Mouse (Mus musculus): ENCODE data around the gene Dffa. TPM values are rescaled to one million over a fixed set of nuclear protein-coding genes. Genes with fewer than 3 reads are reported as not detected.
"Not testable (repeated sequence)": the region's sequence is repeated elsewhere in the genome, so short reads cannot be mapped to it uniquely, and the experiment has no call there.

Dffa gene
- polyA plus RNA-seq, 1 experiment, result 12.4 TPM

- no peak for TF ChIP-seq POLR2A (IDR thresholded peaks at IDR 0.05; ENCODE audit: borderline replicate concordance, control insufficient read depth, low read depth, low read length)
- TF ChIP-seq CTCF (IDR thresholded peaks at IDR 0.05; ENCODE audit: control insufficient read depth, insufficient read depth, low read length), result no peak
These were observed 23.8 kb upstream of the Dffa start for GRCm38 (mm10) chr4:149080111-149080510.

GRCm38 (mm10) chr4:149081528-149081927 is 22.4 kb upstream of the Dffa start:
- H3K4me1 ChIP-seq (ENCODE audit: control insufficient read depth, insufficient read depth, low read length), result no peaks in the 10 kb centered on the region
- TF ChIP-seq CTCF (IDR thresholded peaks at IDR 0.05; ENCODE audit: control insufficient read depth, insufficient read depth, low read length) (no peak), POLR2A (IDR thresholded peaks at IDR 0.05; ENCODE audit: borderline replicate concordance, control insufficient read depth, low read depth, low read length) (no peak)
- 77% methylated on average over 17 of the region's 17 CpGs for WGBS
- no peak overlapping the region for H3K4me3 ChIP-seq (replicated peaks; ENCODE audit: control insufficient read depth, low read depth, low read length)
- H3K27ac ChIP-seq (ENCODE audit: control insufficient read depth, insufficient read depth, low read depth, low read length, poor library complexity), result no peak overlapping the region

More at GRCm38 (mm10) chr4:149080111-149080510, 23.8 kb upstream of the Dffa start:
- WGBS, result 89% methylated on average over 8 of the region's 8 CpGs
- no peak overlapping the region for H3K27ac ChIP-seq (ENCODE audit: control insufficient read depth, insufficient read depth, low read depth, low read length, poor library complexity)
- peaks cover 1% of the 10 kb centered on the region for H3K4me1 ChIP-seq (ENCODE audit: control insufficient read depth, insufficient read depth, low read length)
- H3K4me3 ChIP-seq (replicated peaks; ENCODE audit: control insufficient read depth, low read depth, low read length), result no peak overlapping the region

GRCm38 (mm10) chr4:149085381-149085780 is 18.6 kb upstream of the Dffa start:
- WGBS, result 87% methylated on average over 5 of the region's 5 CpGs
- Histone ChIP-seq H3K4me3 (replicated peaks; ENCODE audit: control insufficient read depth, low read depth, low read length) (no peak overlapping the region), H3K27ac (ENCODE audit: control insufficient read depth, insufficient read depth, low read depth, low read length, poor library complexity) (no peak overlapping the region), H3K4me1 (ENCODE audit: control insufficient read depth, insufficient read depth, low read length) (peaks cover 1% of the 10 kb centered on the region; the same call in 1 of the 2 replicates)
- TF ChIP-seq POLR2A (IDR thresholded peaks at IDR 0.05; ENCODE audit: borderline replicate concordance, control insufficient read depth, low read depth, low read length), result no peak
- no peak for TF ChIP-seq CTCF (IDR thresholded peaks at IDR 0.05; ENCODE audit: control insufficient read depth, insufficient read depth, low read length)

GRCm38 (mm10) chr4:149091364-149091763 is 12.6 kb upstream of the Dffa start:
- H3K27ac ChIP-seq (ENCODE audit: control insufficient read depth, insufficient read depth, low read depth, low read length, poor library complexity), result no peak overlapping the region
- H3K4me3 ChIP-seq (replicated peaks; ENCODE audit: control insufficient read depth, low read depth, low read length), result no peak overlapping the region
- peaks cover 1% of the 10 kb centered on the region; the same call in 1 of the 2 replicates for H3K4me1 ChIP-seq (ENCODE audit: control insufficient read depth, insufficient read depth, low read length)
- WGBS, result 70% methylated on average over 8 of the region's 8 CpGs
- no peak for TF ChIP-seq CTCF (IDR thresholded peaks at IDR 0.05; ENCODE audit: control insufficient read depth, insufficient read depth, low read length)
- no peak for TF ChIP-seq POLR2A (IDR thresholded peaks at IDR 0.05; ENCODE audit: borderline replicate concordance, control insufficient read depth, low read depth, low read length)

DNA sequence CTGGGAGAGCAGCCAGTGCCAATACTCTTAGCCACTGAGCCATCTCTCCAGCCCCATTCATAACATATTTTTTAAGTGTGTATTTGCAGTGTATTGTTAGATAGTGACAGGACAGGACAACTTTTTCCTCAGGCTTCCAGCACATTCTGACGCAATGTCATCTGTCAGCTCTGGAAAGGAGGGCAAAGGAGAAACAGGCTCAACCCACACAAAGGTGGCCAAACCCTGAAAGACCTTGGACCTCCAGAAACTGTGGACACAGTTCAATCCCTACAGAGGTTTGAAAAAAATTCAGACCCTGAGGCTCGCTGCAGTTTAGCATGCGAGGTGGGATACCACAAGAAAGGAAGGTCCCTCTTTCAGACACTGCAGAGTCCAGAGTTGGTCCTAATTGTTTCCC is 6.0 kb upstream of the Dffa start:
- Histone ChIP-seq H3K4me3 (replicated peaks; ENCODE audit: control insufficient read depth, low read depth, low read length) (no peak overlapping the region), H3K4me1 (ENCODE audit: control insufficient read depth, insufficient read depth, low read length) (peaks cover 2% of the 10 kb centered on the region; the same call in 1 of the 2 replicates), H3K27ac (ENCODE audit: control insufficient read depth, insufficient read depth, low read depth, low read length, poor library complexity) (no peak overlapping the region)
- WGBS, result 79% methylated on average over 3 of the region's 3 CpGs
- TF ChIP-seq POLR2A (IDR thresholded peaks at IDR 0.05; ENCODE audit: borderline replicate concordance, control insufficient read depth, low read depth, low read length), result no peak
- TF ChIP-seq CTCF (IDR thresholded peaks at IDR 0.05; ENCODE audit: control insufficient read depth, insufficient read depth, low read length), result no peak

DNA sequence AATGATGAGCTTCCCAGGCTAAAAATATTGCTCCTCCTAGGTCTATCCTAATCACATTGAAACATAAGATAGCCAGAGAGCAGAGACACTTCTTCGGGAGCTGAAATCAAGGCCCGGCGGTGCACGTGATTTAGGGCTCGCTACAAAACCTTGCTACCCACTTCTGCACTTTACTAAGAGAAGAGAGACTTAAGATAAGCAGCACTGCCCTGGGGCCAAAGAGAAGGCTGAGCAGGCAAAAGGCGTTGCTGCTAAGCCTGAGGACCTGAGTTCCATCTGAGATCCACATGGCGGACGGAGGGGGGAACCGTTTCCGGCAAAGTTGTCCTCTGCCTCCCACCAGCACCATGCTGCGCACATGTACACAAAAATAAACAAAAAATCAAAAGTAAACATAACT is 5.4 kb upstream of the Dffa start:
- Histone ChIP-seq H3K27ac (ENCODE audit: control insufficient read depth, insufficient read depth, low read depth, low read length, poor library complexity) (no peak overlapping the region), H3K4me3 (replicated peaks; ENCODE audit: control insufficient read depth, low read depth, low read length) (peak overlapping the region; percentile 94), H3K4me1 (ENCODE audit: control insufficient read depth, insufficient read depth, low read length) (peaks cover 2% of the 10 kb centered on the region; the same call in 1 of the 2 replicates)
- TF ChIP-seq POLR2A (IDR thresholded peaks at IDR 0.05; ENCODE audit: borderline replicate concordance, control insufficient read depth, low read depth, low read length), result no peak
- no peak for TF ChIP-seq CTCF (IDR thresholded peaks at IDR 0.05; ENCODE audit: control insufficient read depth, insufficient read depth, low read length)
- 12% methylated on average over 11 of the region's 11 CpGs for WGBS

DNA sequence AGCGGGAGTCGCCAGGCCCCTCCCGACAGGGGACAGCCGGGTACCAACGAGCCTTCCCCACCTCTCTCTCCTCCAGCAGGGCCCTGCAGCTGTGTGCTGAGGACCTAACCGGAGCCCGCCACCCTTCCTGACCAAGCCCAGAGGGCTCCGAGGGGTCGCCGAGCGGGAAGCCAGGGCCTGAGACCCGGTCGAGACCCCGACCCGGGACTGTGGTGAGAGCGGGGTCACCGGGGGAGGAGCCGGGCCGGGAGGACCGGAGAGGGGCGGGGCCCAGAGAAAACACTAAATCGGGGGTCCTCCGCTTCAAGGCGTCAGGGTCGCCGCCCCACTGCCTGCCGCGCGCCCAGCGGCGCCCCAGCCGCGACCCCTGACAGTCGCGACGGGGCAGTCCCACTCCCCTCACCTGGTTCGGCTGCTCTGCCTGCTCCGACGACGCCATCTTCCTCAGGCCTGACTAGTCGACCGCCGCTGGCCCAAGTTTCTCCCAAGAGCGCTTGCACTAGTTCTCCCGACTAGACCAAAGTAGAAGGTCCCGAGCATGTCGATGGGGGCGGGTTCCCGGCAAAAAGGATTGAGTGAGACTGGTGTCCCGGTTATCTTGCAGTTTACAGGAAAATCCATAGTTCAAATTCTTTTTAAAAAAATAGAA is 4.5 kb upstream of the Dffa start, which contains the start of gene Pex14:
TSS of gene Pex14 (minus strand) at position 508 of the 649 bp plus-strand sequence.
- Histone ChIP-seq H3K4me1 (ENCODE audit: control insufficient read depth, insufficient read depth, low read length) (peaks cover 2% of the 10 kb centered on the region; the same call in 1 of the 2 replicates), H3K4me3 (replicated peaks; ENCODE audit: control insufficient read depth, low read depth, low read length) (peak within 1 kb of the TSS; percentile 94), H3K27ac (ENCODE audit: control insufficient read depth, insufficient read depth, low read depth, low read length, poor library complexity) (peak within 1 kb of the TSS; percentile 34; the same call in 1 of the 2 replicates)
- TF ChIP-seq CTCF (IDR thresholded peaks at IDR 0.05; ENCODE audit: control insufficient read depth, insufficient read depth, low read length), result no peak
- TF ChIP-seq POLR2A (IDR thresholded peaks at IDR 0.05; ENCODE audit: borderline replicate concordance, control insufficient read depth, low read depth, low read length), result peak; percentile 64; the same call in 1 of the 2 replicates
- under 1% methylated on average over 46 of the region's 50 CpGs for WGBS

DNA sequence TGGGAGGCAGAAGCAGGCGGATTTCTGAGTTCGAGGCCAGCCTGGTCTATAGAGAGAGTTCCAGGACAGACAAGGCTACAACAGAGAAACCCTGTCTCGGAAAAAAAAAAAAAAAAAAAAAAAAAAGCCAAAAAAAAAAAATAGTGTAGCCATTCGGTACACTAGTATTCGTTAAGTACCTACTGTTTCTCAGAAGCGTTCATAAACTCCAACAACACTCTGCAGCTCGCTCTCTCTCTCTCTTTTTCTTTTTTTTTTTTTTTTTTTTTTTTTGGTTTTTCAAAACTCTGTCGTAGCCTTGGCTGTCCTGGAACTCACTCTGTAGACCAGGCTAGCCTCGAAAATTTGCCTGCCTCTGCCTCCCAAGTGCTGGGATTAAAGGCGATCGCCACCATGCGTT is 3.5 kb upstream of the Dffa start:
- not testable (repeated sequence) for H3K27ac ChIP-seq (ENCODE audit: control insufficient read depth, insufficient read depth, low read depth, low read length, poor library complexity); H3K4me3 ChIP-seq (replicated peaks; ENCODE audit: control insufficient read depth, low read depth, low read length)
- 79% methylated on average over 12 of the region's 12 CpGs for WGBS

More for the DNA sequence above, 3.5 kb upstream of the Dffa start:
- not testable (repeated sequence) for H3K4me1 ChIP-seq (ENCODE audit: control insufficient read depth, insufficient read depth, low read length)

Data from bone marrow, adult 2 months (tissue).